ENCODE assay signal across 8 mouse cellular contexts in the genomic region with DNA sequence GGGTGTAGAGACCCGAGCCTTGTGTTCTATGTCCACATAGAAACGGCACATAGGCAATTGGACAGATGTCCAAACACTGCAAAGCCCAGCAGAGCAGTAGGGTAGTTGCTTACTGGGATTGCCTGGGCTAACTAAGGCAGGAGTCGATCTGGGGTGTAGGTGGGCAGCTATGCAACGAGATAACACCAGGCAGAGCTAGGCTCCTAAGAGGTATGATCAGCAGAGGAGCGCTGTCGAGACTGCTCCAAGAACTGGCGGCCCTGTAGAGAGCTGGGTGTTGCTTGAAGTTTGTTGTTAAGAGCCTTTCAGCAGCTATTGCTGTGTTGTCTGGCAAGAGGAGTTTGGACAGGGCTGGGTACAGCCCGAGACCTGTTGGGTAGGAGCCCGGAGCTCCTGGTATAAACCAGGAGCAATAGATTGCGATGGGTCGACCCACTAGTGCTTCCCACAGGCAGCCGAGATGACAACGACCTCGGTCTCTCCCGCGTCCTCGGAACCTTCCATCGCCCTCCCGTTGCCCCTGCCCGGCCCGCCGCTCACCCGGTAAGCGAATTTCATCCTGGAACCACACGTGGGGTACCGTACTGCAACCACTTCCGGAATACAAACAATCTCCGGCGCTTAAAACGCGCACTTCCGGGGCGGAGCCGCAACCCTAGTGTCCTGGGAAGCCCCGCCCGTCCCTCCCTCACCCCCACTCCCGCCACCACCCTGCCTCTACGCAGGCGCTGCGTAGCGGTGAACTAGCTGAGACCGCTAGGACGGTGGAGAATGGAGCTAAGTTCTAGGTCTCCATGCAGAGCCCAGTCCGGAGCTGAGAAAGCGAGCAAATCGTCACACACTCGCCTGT. TPM values are rescaled to one million over a fixed set of nuclear protein-coding genes. Genes with fewer than 3 reads are reported as not detected.
DNase-seq lines count a peak whose midpoint lies in the region; ATAC-seq and TF ChIP-seq lines count a peak whose summit lies in the region.

Pwp2 (minus strand) TSS at position 619 of the 850 bp plus-strand sequence.

- H3K4me2 ChIP-seq in heart, embryonic 11.5 days = peak within 1 kb of the TSS; percentile 97
- peak within 1 kb of the TSS; percentile 80 for H3K4me2 ChIP-seq in kidney, embryonic 16.5 days (replicated peaks; ENCODE audit: low read depth, low read length)
- H3K4me2 ChIP-seq in myocyte (ENCODE audit: low read depth) = peak within 1 kb of the TSS; percentile 99

- peak within 1 kb of the TSS; percentile 77 for H3K9ac ChIP-seq in heart, embryonic 11.5 days (ENCODE audit: low read depth, low read length)
- H3K9ac ChIP-seq in kidney, embryonic 16.5 days (replicated peaks; ENCODE audit: low read length) = peak within 1 kb of the TSS; percentile 69
- peak within 1 kb of the TSS; percentile 65 for H3K9ac ChIP-seq in liver, adult 2 months (ENCODE audit: low read depth, low read length)

- ATAC-seq in erythroblast, adult 5-6 weeks (replicated peaks; ENCODE audit: low FRiP score, poor library complexity, severe bottlenecking) = peak; percentile 91
- peak; percentile 87 for ATAC-seq in heart, embryonic 11.5 days (replicated peaks; ENCODE audit: insufficient number of reproducible peaks, low FRiP score, low TSS enrichment)
- ATAC-seq in kidney, embryonic 16.5 days (ENCODE audit: low FRiP score, low TSS enrichment) = peak; percentile 96

- H3K36me3 ChIP-seq in heart, embryonic 11.5 days (ENCODE audit: control insufficient read depth, insufficient read depth, low read length) = peaks cover 25% of the 10 kb centered on the region
- H3K36me3 ChIP-seq in kidney, embryonic 16.5 days (ENCODE audit: insufficient read depth, low read length) = peaks cover 49% of the 10 kb centered on the region
- H3K36me3 ChIP-seq in liver, adult 2 months (ENCODE audit: control insufficient read depth, insufficient read depth, low read length) = peaks cover 5% of the 10 kb centered on the region; the same call in 1 of the 2 replicates
- H3K36me3 ChIP-seq in myocyte (ENCODE audit: control insufficient read depth, insufficient read depth) = peaks cover 6% of the 10 kb centered on the region
- peaks cover 11% of the 10 kb centered on the region for H3K36me3 ChIP-seq in splenic B cell, adult 2 months (ENCODE audit: control insufficient read depth, insufficient read depth, low read length, poor library complexity, severe bottlenecking)

- H3K4me1 ChIP-seq in heart, embryonic 11.5 days (ENCODE audit: control insufficient read depth, insufficient read depth, low read length) = peaks cover 5% of the 10 kb centered on the region
- H3K4me1 ChIP-seq in kidney, embryonic 16.5 days (ENCODE audit: insufficient read depth, low read length) = peaks cover 11% of the 10 kb centered on the region
- H3K4me1 ChIP-seq in liver, adult 2 months (ENCODE audit: control insufficient read depth, insufficient read depth, low read length) = peaks cover 13% of the 10 kb centered on the region

- peak within 1 kb of the TSS; percentile 66 for H3K27ac ChIP-seq in heart, embryonic 11.5 days (ENCODE audit: low read depth, low read length)
- H3K27ac ChIP-seq in kidney, embryonic 16.5 days (ENCODE audit: low read length) = peak within 1 kb of the TSS; percentile 36
- peak within 1 kb of the TSS; percentile 19 for H3K27ac ChIP-seq in liver, adult 2 months (replicated peaks; ENCODE audit: insufficient read depth, low read depth, low read length)

- WGBS in heart, embryonic 11.5 days (ENCODE audit: insufficient replicate concordance) = under 1% methylated on average over 47 of the region's 47 CpGs
- WGBS in kidney, embryonic 16.5 days = 2% methylated on average over 47 of the region's 47 CpGs
- 2% methylated on average over 47 of the region's 47 CpGs for WGBS in liver, adult 2 months

- H3K27me3 ChIP-seq in heart, embryonic 11.5 days (ENCODE audit: control insufficient read depth, insufficient read depth, low read length) = no peaks in the 10 kb centered on the region
- no peaks in the 10 kb centered on the region for H3K27me3 ChIP-seq in kidney, embryonic 16.5 days (ENCODE audit: insufficient read depth, low read length)
- H3K27me3 ChIP-seq in liver, adult 2 months (ENCODE audit: control insufficient read depth, insufficient read depth, low read length) = no peaks in the 10 kb centered on the region
- no peaks in the 10 kb centered on the region for H3K27me3 ChIP-seq in myocyte (ENCODE audit: control insufficient read depth, insufficient read depth, insufficient read length)
- no peaks in the 10 kb centered on the region for H3K27me3 ChIP-seq in splenic B cell, adult 2 months (ENCODE audit: control insufficient read depth, insufficient read depth, low read length, poor library complexity, severe bottlenecking)

- DNase-seq in B cell, adult 2 months = peak; percentile 93 to 94
- peak; percentile 98 for DNase-seq in brain, adult 2 months (ENCODE audit: low read depth, low spot score)
- DNase-seq in liver, adult 2 months (ENCODE audit: extremely low read depth, low read depth, low spot score) = peak; percentile 84
- peak; percentile 96 for DNase-seq in splenic B cell, adult 2 months (ENCODE audit: low read depth, low spot score)

- H3K79me2 ChIP-seq in liver, adult 2 months (ENCODE audit: control insufficient read depth, insufficient read depth, low read length) = no peaks in the 10 kb centered on the region
- H3K79me2 ChIP-seq in myocyte (ENCODE audit: control insufficient read depth, insufficient read depth) = peaks cover 17% of the 10 kb centered on the region

- TF ChIP-seq POLR2A in liver, adult 2 months (IDR thresholded peaks at IDR 0.05; ENCODE audit: extremely low read depth, insufficient read depth, low read length) = peak; percentile 59
- TF ChIP-seq POLR2A in myocyte (IDR thresholded peaks at IDR 0.05; ENCODE audit: insufficient read length, low read depth) = peak; percentile 81

- peak within 1 kb of the TSS; percentile 84 for H3K4me3 ChIP-seq in heart, embryonic 11.5 days (ENCODE audit: low read depth, low read length)
- peak within 1 kb of the TSS; percentile 71 for H3K4me3 ChIP-seq in kidney, embryonic 16.5 days (ENCODE audit: low read length)
- H3K4me3 ChIP-seq in liver, adult 2 months (ENCODE audit: insufficient read depth, low read depth, low read length) = peak within 1 kb of the TSS; percentile 87
- peak within 1 kb of the TSS; percentile 95 for H3K4me3 ChIP-seq in myocyte

- H3ac ChIP-seq in myocyte (ENCODE audit: control insufficient read depth, insufficient read length) = peak within 1 kb of the TSS; percentile 2

- no peaks in the 10 kb centered on the region for H3K9me3 ChIP-seq in heart, embryonic 11.5 days (replicated peaks; ENCODE audit: control insufficient read depth, low read length)
- H3K9me3 ChIP-seq in kidney, embryonic 16.5 days (ENCODE audit: low read length) = no peaks in the 10 kb centered on the region

- TF ChIP-seq CTCF in liver, adult 2 months (IDR thresholded peaks at IDR 0.05; ENCODE audit: low read depth, low read length) = 0 out of 2 replicates have a peak, but pooled peaks have one; percentile 3

TF ChIP-seq in myocyte, 11 proteins besides CTCF, POLR2A, EP300 and RAD21:
- TF ChIP-seq TCF3 (IDR thresholded peaks at IDR 0.05; ENCODE audit: insufficient read length, low read depth) (no peak), USF1 (IDR thresholded peaks at IDR 0.05; ENCODE audit: low read depth) (peak; percentile 25), POLR2AphosphoS2 (IDR thresholded peaks at IDR 0.05; ENCODE audit: insufficient read length, low read depth) (peak; percentile 70), MAX (IDR thresholded peaks at IDR 0.05; ENCODE audit: low read depth) (peak; percentile 69)

RNA-seq across cellular contexts. Expression of gene Pwp2, which starts in this region (rescaled TPM):
- 0.19 TPM in 1 of 2 replicates, not detected in the other for total RNA-seq in erythroblast, adult 5-6 weeks (2015; ENCODE audit: low replicate concordance)
- 5.5 and 5.9 TPM in 2 replicates for total RNA-seq in erythroblast, adult 5-6 weeks (2017; ENCODE audit: low replicate concordance)
- 9.5 and 11.2 TPM in 2 replicates for polyA plus RNA-seq in heart, embryonic 11.5 days (2014; fragmentation: Nextera tagmentation; extraction: Ambion mirVana)
- polyA plus RNA-seq in kidney, embryonic 16.5 days (2015; fragmentation: Nextera tagmentation; extraction: Ambion mirVana) = 24.5 and 25.5 TPM in 2 replicates
- total RNA-seq in liver, adult 2 months (2014; rRNA removed) = 5.3 and 7.5 TPM in 2 replicates
- polyA plus RNA-seq in liver, adult 2 months (2012; rRNA removed) = 7.8 and 9.3 TPM in 2 replicates
- polyA plus RNA-seq in myocyte (2012; fragmentation: generic; extraction: Trizol) = 22.1 TPM

Comparison
In these comparisons a context has a peak if more than half of its experiments do, and no peak if none do; other contexts are left out.
1. Peak in every context shown above with its lines: DNase-seq, ATAC-seq, H3K4me3 ChIP-seq and H3K27ac ChIP-seq.